Mouse (Mus musculus) leukemia stem cell, adult 10-12 weeks (primary cell): ENCODE data around the gene Bex4. TPM values are rescaled to one million over a fixed set of nuclear protein-coding genes. Genes with fewer than 3 reads are reported as not detected.

ENCODE experiments used
- polyA plus RNA-seq: library from polyadenylated mRNA; stranded (reverse); fragments of >175 nt; gene quantifications from 2 replicates; pipeline ENCODE4 v1.2.3, GENCODE M21; 2012; ENCODE audit warnings: low replicate concordance

Bex4 gene
- polyA plus RNA-seq: 21.6 and 44.9 TPM in 2 replicates

DNA sequence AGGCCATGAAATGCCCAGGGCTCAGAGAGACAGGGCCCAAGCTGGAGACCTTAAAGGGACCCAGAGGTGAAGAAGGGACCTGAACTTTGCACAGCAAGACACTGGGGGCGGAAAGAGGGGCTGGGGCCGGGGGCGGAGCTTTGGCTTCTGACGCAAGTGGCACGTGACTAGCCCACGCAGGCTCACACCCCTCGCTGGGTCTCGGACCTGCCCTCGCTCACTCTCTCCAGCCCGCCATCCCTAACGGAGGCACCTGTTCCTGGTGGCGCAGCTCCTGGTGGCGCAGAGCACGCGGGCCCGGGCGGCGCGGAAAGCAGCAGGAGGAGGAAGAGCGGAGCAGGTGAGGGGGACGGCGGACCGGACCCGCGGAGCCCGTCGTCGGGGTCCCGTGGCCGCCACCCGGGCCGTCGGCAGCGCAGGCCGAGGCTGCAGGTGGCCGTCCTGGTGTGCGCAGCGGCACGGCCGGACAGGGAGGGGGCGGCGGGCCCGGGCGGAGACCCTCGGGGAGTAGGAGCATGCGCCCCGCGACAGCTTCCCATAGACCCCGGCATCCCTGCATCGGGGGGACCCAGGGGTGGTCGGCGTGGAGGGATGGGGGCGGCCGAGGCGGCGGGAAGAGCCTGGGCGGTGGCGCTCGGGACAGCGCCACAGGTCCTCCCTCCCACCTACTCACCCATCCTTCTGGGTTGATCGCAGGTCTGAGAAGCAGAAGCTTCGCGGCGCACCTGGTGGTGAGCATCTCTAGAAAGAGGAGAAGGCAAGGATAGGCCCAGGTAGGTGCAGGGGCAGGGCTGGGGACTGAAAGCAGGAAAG lies at the start of gene Bex4:
Bex4 (plus strand) TSS at position 170 of the 813 bp plus-strand sequence.

DNA sequence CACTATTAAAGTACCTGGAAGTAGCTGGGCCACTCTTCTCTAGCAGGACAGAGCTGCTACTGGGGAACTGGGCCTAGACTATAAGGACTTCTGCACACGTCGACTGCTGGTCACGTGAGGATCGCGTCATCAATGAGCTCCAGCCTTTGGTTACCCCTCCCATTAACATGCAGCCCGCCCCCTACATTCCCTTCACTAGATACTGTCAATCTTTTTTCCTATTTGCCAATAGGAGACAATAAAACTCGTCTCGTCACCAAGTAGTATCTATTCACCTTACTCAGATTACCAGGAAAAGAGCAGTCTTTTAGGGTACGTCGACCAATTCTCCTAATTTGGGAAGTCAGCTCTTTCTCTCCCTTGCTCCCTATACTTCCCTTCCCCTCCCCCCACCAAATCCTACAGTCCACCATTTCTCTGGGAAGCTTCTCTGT lies 33.3 kb downstream of the Bex4 start, which contains the start of gene Tceal8:
Tceal8 (minus strand) TSS at position 225 of the 434 bp plus-strand sequence.

Other genes with a start within 250 kb of the Bex4 start
- gene Arxes2, start 145.2 kb upstream of the Bex4 start, polyA plus RNA-seq: 1.5 and 2.1 TPM in 2 replicates
- 0.44 and 0.49 TPM in 2 replicates for gene Arxes1, start 105.6 kb upstream of the Bex4 start, polyA plus RNA-seq
- gene Bex2, start 70.8 kb upstream of the Bex4 start, polyA plus RNA-seq: not detected in 2 replicates
- gene Nxf3, start 53.7 kb upstream of the Bex4 start, polyA plus RNA-seq: not detected in 2 replicates
- 1.7 and 8.4 TPM in 2 replicates for gene Tceal8, start 33.3 kb downstream of the Bex4 start, polyA plus RNA-seq
- 0.29 TPM in 1 of 2 replicates, not detected in the other for gene Tceal5, start 64.9 kb downstream of the Bex4 start, polyA plus RNA-seq
- gene Tceal7, start 75.8 kb downstream of the Bex4 start, polyA plus RNA-seq: not detected in 2 replicates
- gene Bex1, start 76.5 kb downstream of the Bex4 start, polyA plus RNA-seq: 1.2 TPM in 1 of 2 replicates, not detected in the other
- 30.1 and 38.4 TPM in 2 replicates for gene Tceal9, start 106.1 kb downstream of the Bex4 start, polyA plus RNA-seq
- gene Bex3, start 131.3 kb downstream of the Bex4 start, polyA plus RNA-seq: 109 and 322 TPM in 2 replicates